Mouse (Mus musculus): ENCODE results near the gene Ostf1. TPM values are rescaled to one million over a fixed set of nuclear protein-coding genes. Genes with fewer than 3 reads are reported as not detected.
A peak's percentile ranks its signal among the peaks of the same experiment; 100 is the strongest.

Ostf1 gene
- polyA plus RNA-seq, 1 experiment from 2014 or later = 29.5 TPM

GRCm38 (mm10) chr19:18578216-18579011 lies 53.2 kb downstream of the Ostf1 start:
- H3K9me3 ChIP-seq (replicated peaks) = no peaks in the 10 kb centered on the region
- H3K27ac ChIP-seq = no peak overlapping the region
- H3K9ac ChIP-seq = no peak overlapping the region
- no peak overlapping the region for H3K4me3 ChIP-seq
- peaks cover 6% of the 10 kb centered on the region; the same call in 1 of the 2 replicates for H3K4me1 ChIP-seq
- no peaks in the 10 kb centered on the region for H3K27me3 ChIP-seq
- ATAC-seq = no peak
- 58% methylated on average over 17 of the region's 17 CpGs for WGBS
- H3K36me3 ChIP-seq (ENCODE audit: poor library complexity, severe bottlenecking) = no peaks in the 10 kb centered on the region
- no peak overlapping the region for H3K4me2 ChIP-seq

GRCm38 (mm10) chr19:18577348-18577747 lies 54.3 kb downstream of the Ostf1 start:
- no peaks in the 10 kb centered on the region for H3K36me3 ChIP-seq (ENCODE audit: poor library complexity, severe bottlenecking)
- 82% methylated on average over 5 of the region's 5 CpGs for WGBS

GRCm38 (mm10) chr19:18575891-18576290 lies 55.7 kb downstream of the Ostf1 start:
- H3K27me3 ChIP-seq = no peaks in the 10 kb centered on the region
- no peak for ATAC-seq
- no peaks in the 10 kb centered on the region for H3K36me3 ChIP-seq (ENCODE audit: poor library complexity, severe bottlenecking)
- no peaks in the 10 kb centered on the region for H3K9me3 ChIP-seq (replicated peaks)
- no peak overlapping the region for H3K4me3 ChIP-seq
- H3K27ac ChIP-seq = no peak overlapping the region
- no peak overlapping the region for H3K9ac ChIP-seq
- 90% methylated on average over 3 of the region's 3 CpGs for WGBS
- no peak overlapping the region for H3K4me2 ChIP-seq
- peaks cover 6% of the 10 kb centered on the region; the same call in 1 of the 2 replicates for H3K4me1 ChIP-seq

More at GRCm38 (mm10) chr19:18577348-18577747, 54.3 kb downstream of the Ostf1 start:
- Histone ChIP-seq H3K9ac (no peak overlapping the region), H3K9me3 (replicated peaks) (no peaks in the 10 kb centered on the region), H3K4me3 (no peak overlapping the region), H3K27ac (no peak overlapping the region), H3K27me3 (no peaks in the 10 kb centered on the region), H3K4me1 (peaks cover 6% of the 10 kb centered on the region; the same call in 1 of the 2 replicates), H3K4me2 (no peak overlapping the region)
- ATAC-seq = no peak

GRCm38 (mm10) chr19:18573907-18574306 lies 57.7 kb downstream of the Ostf1 start:
- H3K36me3 ChIP-seq (ENCODE audit: poor library complexity, severe bottlenecking) = no peaks in the 10 kb centered on the region
- peaks cover 6% of the 10 kb centered on the region; the same call in 1 of the 2 replicates for H3K4me1 ChIP-seq
- H3K27ac ChIP-seq = no peak overlapping the region
- H3K9ac ChIP-seq = no peak overlapping the region
- H3K4me3 ChIP-seq = no peak overlapping the region
- H3K27me3 ChIP-seq = no peaks in the 10 kb centered on the region
- 82% methylated on average over 5 of the region's 5 CpGs for WGBS
- ATAC-seq = no peak
- H3K9me3 ChIP-seq (replicated peaks) = no peaks in the 10 kb centered on the region
- no peak overlapping the region for H3K4me2 ChIP-seq

GRCm38 (mm10) chr19:18573443-18573842 lies 58.2 kb downstream of the Ostf1 start:
- Histone ChIP-seq H3K4me2 (no peak overlapping the region), H3K36me3 (ENCODE audit: poor library complexity, severe bottlenecking) (no peaks in the 10 kb centered on the region), H3K27ac (no peak overlapping the region), H3K9me3 (replicated peaks) (no peaks in the 10 kb centered on the region), H3K4me3 (no peak overlapping the region), H3K4me1 (0 out of 2 replicates have a peak, but pooled peaks cover 2% of the 10 kb centered on the region), H3K27me3 (no peaks in the 10 kb centered on the region), H3K9ac (no peak overlapping the region)
- WGBS = 87% methylated on average over 3 of the region's 3 CpGs
- ATAC-seq = no peak

GRCm38 (mm10) chr19:18569496-18569895 lies 62.1 kb downstream of the Ostf1 start:
- no peak overlapping the region for H3K27ac ChIP-seq
- WGBS = 90% methylated on average over 1 of the region's 1 CpGs
- no peaks in the 10 kb centered on the region for H3K4me1 ChIP-seq
- H3K4me2 ChIP-seq = no peak overlapping the region
- H3K36me3 ChIP-seq (ENCODE audit: poor library complexity, severe bottlenecking) = no peaks in the 10 kb centered on the region
- no peaks in the 10 kb centered on the region for H3K9me3 ChIP-seq (replicated peaks)
- no peak overlapping the region for H3K9ac ChIP-seq
- H3K4me3 ChIP-seq = no peak overlapping the region
- H3K27me3 ChIP-seq = no peaks in the 10 kb centered on the region
- no peak for ATAC-seq

- Histone ChIP-seq H3K4me3 (no peak overlapping the region), H3K27ac (no peak overlapping the region), H3K9ac (no peak overlapping the region), H3K4me1 (no peaks in the 10 kb centered on the region), H3K36me3 (ENCODE audit: poor library complexity, severe bottlenecking) (no peaks in the 10 kb centered on the region), H3K27me3 (no peaks in the 10 kb centered on the region), H3K4me2 (no peak overlapping the region), H3K9me3 (replicated peaks) (no peaks in the 10 kb centered on the region)
- ATAC-seq = no peak
- 93% methylated on average over 3 of the region's 3 CpGs for WGBS
Observed at GRCm38 (mm10) chr19:18568828-18569430, 62.7 kb downstream of the Ostf1 start.

- no peaks in the 10 kb centered on the region for H3K4me1 ChIP-seq
- no peak for ATAC-seq
- H3K4me3 ChIP-seq = no peak overlapping the region
- H3K27ac ChIP-seq = no peak overlapping the region
- no peaks in the 10 kb centered on the region for H3K27me3 ChIP-seq
- H3K4me2 ChIP-seq = no peak overlapping the region
- WGBS = 89% methylated on average over 12 of the region's 12 CpGs
- no peak overlapping the region for H3K9ac ChIP-seq
- no peaks in the 10 kb centered on the region for H3K36me3 ChIP-seq (ENCODE audit: poor library complexity, severe bottlenecking)
- no peaks in the 10 kb centered on the region for H3K9me3 ChIP-seq (replicated peaks)
Observed at GRCm38 (mm10) chr19:18567936-18568827, 63.4 kb downstream of the Ostf1 start.

GRCm38 (mm10) chr19:18567501-18567900 lies 64.1 kb downstream of the Ostf1 start:
- WGBS = 81% methylated on average over 11 of the region's 11 CpGs
- Histone ChIP-seq H3K36me3 (ENCODE audit: poor library complexity, severe bottlenecking) (no peaks in the 10 kb centered on the region), H3K27me3 (no peaks in the 10 kb centered on the region), H3K27ac (no peak overlapping the region), H3K4me2 (no peak overlapping the region), H3K9me3 (replicated peaks) (no peaks in the 10 kb centered on the region), H3K9ac (no peak overlapping the region), H3K4me3 (no peak overlapping the region), H3K4me1 (no peaks in the 10 kb centered on the region)
- ATAC-seq = no peak

- ATAC-seq = no peak
Observed at GRCm38 (mm10) chr19:18557708-18558107, 73.9 kb downstream of the Ostf1 start.

GRCm38 (mm10) chr19:18555645-18556044 lies 76.0 kb downstream of the Ostf1 start:
- H3K4me2 ChIP-seq = no peak overlapping the region
- no peaks in the 10 kb centered on the region for H3K4me1 ChIP-seq
- no peaks in the 10 kb centered on the region for H3K9me3 ChIP-seq (replicated peaks)
- no peak overlapping the region for H3K9ac ChIP-seq
- H3K27ac ChIP-seq = no peak overlapping the region
- H3K36me3 ChIP-seq (ENCODE audit: poor library complexity, severe bottlenecking) = no peaks in the 10 kb centered on the region
- WGBS = 90% methylated on average over 2 of the region's 2 CpGs
- no peak overlapping the region for H3K4me3 ChIP-seq
- no peaks in the 10 kb centered on the region for H3K27me3 ChIP-seq
- no peak for ATAC-seq

More at GRCm38 (mm10) chr19:18557708-18558107, 73.9 kb downstream of the Ostf1 start:
- H3K4me1 ChIP-seq = no peaks in the 10 kb centered on the region
- no peaks in the 10 kb centered on the region for H3K27me3 ChIP-seq
- H3K4me3 ChIP-seq = no peak overlapping the region
- no peaks in the 10 kb centered on the region for H3K9me3 ChIP-seq (replicated peaks)
- no peak overlapping the region for H3K4me2 ChIP-seq
- 86% methylated on average over 1 of the region's 1 CpGs for WGBS
- H3K27ac ChIP-seq = no peak overlapping the region
- no peaks in the 10 kb centered on the region for H3K36me3 ChIP-seq (ENCODE audit: poor library complexity, severe bottlenecking)
- no peak overlapping the region for H3K9ac ChIP-seq

- H3K4me2 ChIP-seq = no peak overlapping the region
- ATAC-seq = peak; percentile 75
- H3K27me3 ChIP-seq = no peaks in the 10 kb centered on the region
- no peak overlapping the region for H3K9ac ChIP-seq
- 14% methylated on average over 4 of the region's 4 CpGs for whole genome bisulfite sequencing
- no peaks in the 10 kb centered on the region for H3K9me3 ChIP-seq (replicated peaks)
- no peak overlapping the region for H3K27ac ChIP-seq
- no peaks in the 10 kb centered on the region for H3K4me1 ChIP-seq
- no peaks in the 10 kb centered on the region for H3K36me3 ChIP-seq (ENCODE audit: poor library complexity, severe bottlenecking)
- no peak overlapping the region for H3K4me3 ChIP-seq
Observed at GRCm38 (mm10) chr19:18548668-18549067, 83.0 kb downstream of the Ostf1 start.
